Mouse (Mus musculus): ENCODE measurements around the gene Tmem247. TPM values are rescaled to one million over a fixed set of nuclear protein-coding genes. Genes with fewer than 3 reads are reported as not detected.

The Tmem247 gene
- not detected for total RNA-seq (2021)
- long read RNA-seq, experiment 1: 0 reads
- long read RNA-seq, experiment 2: 0 reads

DNA sequence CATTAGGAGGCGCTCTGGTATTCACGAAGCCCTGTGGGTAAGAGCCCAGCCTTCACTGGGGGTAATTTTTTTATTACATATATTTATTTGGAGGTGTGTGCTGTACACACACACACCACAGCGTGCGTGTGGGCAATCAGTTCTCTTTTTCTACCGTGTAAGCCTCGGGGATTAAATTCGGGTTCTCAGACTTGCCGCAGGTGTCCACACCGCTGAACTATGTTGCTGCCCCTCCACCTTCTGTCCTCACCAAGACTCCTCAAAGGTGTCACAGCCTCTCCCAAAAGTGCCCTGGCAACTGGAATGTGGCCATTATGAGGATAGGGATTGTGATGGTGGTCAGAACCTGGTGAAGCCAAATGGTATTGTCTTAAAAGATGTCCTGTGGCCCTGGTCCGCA lies at the start of gene Tmem247:
Gene Tmem247, plus strand, starts transcription at position 301 of the 400 bp plus-strand sequence.
- DNase-seq (ENCODE audit: low spot score in 2 of 2): no peak

DNA sequence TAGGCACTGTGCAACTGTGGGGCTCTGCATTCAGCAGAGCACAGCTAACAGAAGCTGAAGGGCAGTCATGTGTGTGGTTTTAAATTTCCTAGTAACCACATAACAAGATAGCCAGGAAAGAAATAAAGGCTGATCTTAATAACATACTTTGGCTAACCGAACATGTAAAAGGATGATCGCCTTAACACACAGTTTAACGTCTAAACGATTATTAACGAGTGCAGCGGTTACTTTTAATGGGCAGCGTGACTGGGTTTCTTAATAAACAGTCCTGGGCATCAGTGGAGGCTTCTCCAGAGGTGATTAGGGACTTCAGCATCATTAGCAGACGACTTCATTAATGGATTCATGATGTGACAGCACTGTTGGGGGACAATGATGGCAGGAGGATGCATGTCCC lies 46.6 kb upstream of the Tmem247 start:
- DNase-seq (ENCODE audit: low spot score in 2 of 2): no peak

DNA sequence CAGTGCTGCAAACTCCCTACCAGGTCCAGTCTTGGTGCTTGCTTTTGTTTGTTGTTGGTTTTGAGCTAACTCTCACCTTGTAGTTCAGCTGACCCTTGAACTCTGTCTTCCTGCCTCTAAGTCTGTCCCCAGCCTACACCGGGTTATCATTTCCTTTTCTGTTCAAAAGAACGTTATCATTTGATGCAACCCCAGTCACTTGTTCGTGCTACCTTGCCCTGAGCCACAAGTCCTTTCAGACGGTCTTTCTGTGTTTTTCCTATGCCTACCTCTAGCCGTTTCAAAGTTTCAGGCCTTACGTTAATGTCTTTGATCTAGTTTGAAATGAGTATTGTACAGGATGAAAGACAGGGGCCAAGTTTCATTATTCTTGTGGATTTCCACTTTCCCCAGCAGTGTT lies 44.5 kb upstream of the Tmem247 start:
- DNase-seq (ENCODE audit: low spot score in 2 of 2): no peak

DNA sequence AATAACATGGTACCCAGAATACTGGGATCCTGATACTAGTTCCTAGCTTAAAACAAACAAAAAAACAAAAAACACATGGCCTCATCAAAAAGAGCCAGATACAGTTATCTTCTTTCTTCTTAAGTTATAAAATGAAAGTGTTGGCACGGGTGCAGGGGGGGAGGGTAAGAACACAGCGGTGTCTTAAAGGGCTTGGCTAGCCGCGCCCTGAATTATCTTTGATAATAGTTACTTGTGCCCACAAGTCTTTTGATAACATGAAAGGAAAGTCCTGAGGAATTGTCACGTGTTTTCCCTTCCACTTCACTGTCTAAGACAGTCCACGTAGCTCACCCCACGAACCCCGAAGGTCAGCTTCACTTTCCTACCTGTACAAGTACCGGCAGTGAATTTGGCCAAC lies 40.2 kb upstream of the Tmem247 start:
- no peak for DNase-seq (ENCODE audit: low spot score in 2 of 2)

DNA sequence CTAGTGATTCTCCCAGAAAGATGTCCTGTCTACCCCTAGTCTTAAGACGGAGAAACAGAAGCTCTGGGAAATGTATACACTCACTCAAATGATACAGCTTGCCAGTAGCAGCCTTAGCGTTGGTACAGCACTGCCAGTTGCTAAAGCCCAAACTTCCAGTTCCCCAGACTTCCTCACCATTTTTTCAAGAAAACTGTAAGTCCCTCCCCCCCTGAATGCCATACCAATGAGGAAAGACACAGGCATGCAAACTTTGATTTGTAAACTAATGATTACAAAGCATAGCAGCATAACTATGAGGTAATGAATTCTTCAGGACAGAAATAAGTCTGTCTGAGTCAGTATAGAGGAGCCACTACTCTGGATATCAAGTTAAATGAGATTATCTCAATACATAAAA lies 39.4 kb upstream of the Tmem247 start:
- DNase-seq (ENCODE audit: low spot score in 2 of 2): no peak

DNA sequence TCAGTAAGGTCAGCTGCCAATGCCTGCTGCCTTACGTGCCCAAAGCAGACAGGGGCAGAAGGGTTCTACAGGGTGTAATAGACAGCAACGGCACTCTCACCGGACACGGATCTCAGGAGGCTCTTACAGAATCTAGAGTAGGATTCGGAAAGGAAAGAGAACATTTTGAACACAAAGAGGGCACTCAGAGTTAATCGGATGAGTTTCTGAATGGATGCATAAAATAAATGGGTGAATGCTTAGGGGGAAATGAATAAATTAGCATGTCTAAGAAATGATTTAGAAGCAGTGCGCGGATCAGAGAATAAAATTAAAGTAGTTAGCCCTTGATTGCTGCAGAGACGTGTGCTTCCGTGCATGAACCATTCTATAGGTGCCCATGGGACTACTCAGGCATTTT lies 37.1 kb upstream of the Tmem247 start:
- no peak for DNase-seq (ENCODE audit: low spot score in 2 of 2)

DNA sequence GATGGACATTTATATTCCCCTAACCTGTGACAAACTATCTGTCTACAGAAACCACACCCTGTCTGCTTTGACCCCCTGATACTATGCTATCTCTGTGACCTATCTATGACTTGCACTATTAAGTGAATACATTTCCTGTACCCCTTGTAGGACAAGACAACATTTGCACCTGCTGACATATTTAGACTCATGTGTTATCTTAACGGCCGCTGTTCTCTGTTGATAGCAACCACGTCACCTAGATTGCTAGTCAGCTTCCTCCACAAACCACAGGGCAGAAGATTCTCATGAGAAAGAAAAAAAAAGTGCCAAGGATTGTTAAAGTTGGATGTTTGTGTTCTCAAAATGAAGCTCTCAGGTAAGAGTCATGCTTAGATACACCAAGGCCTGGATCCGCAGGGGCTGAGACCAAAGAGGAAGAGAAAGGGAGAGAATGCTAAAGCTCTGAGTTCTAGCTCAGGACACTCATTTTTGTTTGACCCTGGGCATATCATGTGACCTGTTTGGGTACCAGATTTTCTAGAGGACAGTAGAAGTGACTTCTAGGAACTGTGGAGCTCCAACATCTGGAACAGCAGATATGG lies 36.6 kb upstream of the Tmem247 start:
- DNase-seq (ENCODE audit: low spot score in 2 of 2): no peak

DNA sequence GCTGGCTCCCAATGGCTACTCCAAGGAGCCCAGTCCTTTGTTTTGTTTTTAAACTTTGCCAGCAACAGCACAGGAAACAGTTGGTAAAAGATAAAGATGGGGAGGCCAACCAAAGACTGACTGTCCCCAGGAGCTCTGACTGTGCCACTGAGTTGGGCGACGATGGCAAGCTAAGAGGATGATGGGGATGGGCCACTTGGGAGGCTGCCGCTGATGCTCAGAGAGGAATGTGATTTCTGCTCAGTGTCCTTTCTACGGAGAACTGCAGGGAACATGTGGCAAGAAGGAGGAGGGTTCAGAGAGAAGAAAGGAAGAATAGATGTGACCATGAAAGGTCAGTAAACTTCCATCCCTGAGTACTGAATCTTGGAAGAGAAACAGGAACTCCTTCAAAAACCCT lies 22.0 kb upstream of the Tmem247 start:
- no peak for DNase-seq (ENCODE audit: low spot score in 2 of 2)

DNA sequence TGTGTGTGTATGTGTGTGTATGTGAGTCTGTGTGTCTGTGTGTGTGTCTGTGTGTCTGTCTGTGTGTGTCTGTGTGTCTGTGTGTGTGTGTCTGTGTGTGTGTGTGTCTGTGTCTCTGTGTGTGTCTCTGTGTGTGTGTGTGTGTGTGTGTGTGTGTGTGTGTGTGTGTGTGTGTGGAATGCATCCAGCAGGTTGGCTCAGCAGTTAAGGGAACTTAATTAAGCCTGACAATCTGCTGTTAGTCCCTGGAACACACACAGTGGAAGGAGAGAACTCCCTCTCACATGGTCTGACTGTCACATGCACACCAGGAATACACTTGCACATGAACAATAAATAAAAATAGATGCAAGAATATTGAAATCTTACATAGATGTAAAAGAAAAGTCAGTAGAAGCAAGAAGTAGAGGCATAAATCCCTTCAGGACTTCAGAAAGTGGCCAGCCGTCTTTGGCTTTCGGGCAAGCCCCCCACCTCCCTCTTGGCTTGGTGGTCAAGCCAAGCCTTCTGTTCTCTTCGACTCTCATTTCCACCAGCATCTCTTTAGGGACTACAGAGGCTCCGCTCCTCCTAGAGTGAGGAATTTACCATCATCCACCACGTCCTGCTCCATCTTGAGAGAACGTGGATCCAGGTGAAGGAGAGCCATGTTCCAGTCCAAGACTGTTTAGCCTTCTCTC lies 19.5 kb upstream of the Tmem247 start:
- no peak for DNase-seq (ENCODE audit: low spot score in 2 of 2)

DNA sequence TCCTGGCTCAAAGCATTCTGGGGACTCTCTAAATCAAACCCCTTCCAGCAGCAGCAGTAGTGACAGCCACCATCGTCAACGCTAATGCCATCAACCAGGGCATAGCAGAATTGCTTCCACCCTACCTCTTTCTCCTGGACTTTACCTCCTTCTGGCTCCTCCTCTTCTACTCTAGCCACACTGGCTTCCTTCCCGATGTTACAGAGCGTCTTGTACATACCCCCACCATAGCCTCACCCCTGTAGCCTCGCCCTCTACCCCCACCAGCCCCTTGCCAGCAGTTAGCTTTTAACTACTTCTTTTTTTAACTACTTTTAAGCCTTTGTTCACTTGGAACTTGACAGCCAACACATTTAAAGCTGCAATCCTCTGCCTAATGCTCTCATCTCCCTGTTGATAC lies 17.3 kb upstream of the Tmem247 start:
- no peak for DNase-seq (ENCODE audit: low spot score in 2 of 2)

DNA sequence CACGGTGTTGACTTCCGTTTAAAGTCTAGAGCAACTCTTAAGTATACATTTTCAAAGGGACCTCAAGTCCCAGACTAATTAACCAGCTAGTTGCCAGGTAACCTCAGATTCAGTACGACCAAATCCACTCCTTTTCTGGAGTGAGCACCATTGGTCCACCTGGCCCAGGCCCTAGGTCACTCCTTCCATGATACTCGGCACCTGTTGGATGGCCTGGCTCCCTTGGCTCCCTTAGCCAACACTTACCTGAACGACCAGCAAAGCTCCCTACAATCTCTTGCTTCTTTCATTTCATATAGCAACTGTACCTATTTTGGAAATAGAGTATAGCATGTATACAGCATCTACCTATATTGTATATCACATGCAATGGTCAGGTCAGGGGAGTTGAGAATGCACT lies 16.6 kb upstream of the Tmem247 start:
- DNase-seq (ENCODE audit: low spot score in 2 of 2): no peak

DNA sequence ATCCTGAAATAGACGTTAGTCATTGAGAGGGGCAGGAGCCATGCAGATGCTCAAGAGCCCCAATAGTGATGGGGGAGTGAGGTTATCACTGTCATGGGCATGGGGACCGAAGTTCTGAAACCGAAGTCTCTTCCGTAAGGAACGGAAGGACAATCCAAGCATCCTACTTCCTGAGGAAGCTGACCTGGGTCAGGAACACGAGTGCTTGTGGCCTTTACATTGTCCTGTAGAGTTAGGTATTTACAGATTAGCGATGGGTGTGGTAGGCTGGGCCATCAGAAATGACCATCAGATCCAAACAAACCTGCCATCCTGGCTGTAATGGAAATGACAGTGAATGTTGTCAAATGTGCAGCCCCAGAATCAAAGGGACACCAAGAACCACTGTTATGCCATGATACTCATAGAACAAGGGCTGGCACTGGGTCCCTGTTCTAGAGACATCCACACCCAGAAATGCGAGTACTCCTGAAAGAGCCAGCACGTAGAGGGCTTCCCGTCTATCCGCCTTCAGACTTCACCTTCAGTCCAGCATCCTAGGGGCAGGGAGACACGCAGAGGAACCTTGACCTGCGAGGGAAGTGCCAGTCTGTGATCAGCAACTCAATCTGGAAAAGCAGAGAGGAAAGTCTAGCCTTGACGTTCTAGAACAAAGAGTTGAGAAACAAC lies 14.6 kb upstream of the Tmem247 start:
- DNase-seq (ENCODE audit: low spot score in 2 of 2): no peak

DNA sequence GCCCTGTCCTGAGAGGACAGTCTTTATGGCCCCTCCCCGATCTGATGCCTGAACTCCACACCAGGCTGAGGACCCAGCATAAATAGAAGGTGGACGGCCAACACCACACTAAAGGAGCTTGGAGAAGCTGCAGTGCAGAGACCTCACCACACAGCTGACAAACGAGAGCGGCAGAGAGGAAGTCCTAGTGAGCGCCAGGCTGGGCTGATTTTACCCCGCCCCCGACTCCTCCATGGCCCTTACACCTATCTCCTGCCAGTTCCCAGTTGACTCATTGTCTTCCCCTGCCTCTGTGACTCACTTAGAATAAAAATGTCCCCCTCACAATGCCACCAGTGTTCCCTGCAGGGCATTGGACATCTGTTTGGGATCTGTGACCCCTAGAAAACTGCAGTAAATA lies 13.6 kb upstream of the Tmem247 start:
- no peak for DNase-seq (ENCODE audit: low spot score in 2 of 2)

DNA sequence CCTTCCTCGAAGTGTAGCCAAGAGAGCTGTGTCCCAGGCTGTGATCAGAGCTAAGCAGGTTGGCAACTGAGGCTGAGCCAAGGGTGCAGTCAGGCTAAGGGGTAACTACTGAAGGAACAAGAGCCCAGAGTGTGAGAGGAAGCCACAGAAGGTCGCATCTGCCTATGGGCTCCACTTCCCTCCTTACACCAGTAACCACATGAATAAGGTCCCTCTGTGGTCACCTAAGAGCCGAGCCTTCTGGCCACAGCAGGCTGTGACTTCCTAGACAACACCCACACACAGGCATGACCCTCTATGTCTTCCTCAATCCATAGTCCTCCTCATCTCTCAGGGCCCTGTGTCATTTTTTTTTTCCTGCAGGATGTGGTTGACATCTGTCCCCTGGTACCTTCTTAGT lies 12.9 kb upstream of the Tmem247 start:
- DNase-seq (ENCODE audit: low spot score in 2 of 2): no peak

DNA sequence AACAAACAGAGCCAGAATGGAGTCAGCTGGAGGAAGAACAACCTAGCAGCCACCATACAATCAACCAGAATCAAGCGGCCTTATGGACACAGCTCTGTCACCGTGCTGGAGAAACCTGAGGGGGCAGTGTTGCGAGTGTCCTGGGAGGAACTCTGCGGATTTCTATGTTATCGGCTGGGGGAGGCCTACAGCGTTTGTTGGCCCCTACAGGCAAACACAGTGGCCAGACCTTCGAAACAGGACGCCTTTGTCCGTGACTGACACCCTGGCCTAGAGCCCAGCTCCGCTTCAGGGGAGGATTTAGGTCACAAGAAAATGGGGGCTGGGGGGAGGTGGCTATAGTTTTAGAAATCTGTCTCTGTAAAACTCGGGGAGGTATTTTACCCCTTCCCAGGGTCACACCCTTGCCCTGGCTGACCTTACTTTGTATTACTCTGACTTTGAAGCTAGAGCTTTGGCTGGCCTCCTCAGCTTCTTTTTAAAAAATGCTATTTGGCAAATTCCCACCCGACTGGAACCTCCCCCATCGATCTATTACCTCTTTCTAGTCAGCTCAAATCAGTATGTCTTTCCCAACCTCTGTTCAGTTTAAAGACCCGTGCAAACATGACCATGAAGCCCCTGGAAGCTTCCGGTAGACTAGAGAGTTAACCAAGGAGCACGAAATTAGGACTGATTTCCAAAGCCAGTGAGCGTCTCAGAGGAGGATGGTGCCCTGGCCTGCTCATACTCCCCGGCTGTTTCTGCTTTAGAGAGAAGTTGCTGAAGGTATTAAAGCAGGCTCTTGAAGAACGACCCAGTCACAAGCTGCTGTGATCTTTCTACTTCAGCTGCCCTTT lies 11.6 kb upstream of the Tmem247 start:
- DNase-seq (ENCODE audit: low spot score in 2 of 2): no peak

DNA sequence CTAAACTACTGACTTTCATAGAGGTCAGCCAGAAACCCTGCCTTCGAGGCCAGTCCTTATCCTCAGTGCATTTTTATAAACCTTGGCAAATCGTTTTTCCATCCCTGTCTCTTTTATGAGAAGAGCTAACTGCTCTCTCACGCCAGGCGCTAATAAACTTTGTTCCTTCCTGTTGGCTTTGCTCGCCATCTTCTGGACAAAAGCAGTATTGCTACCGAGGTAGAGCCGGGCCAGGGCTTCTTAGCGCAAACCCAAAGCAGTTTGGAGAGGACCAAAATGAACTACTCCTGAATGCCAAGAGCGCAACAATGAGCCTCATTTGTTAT lies 11.0 kb upstream of the Tmem247 start:
- peak; percentile 37 to 63 for DNase-seq (ENCODE audit: low spot score in 2 of 2)

DNA sequence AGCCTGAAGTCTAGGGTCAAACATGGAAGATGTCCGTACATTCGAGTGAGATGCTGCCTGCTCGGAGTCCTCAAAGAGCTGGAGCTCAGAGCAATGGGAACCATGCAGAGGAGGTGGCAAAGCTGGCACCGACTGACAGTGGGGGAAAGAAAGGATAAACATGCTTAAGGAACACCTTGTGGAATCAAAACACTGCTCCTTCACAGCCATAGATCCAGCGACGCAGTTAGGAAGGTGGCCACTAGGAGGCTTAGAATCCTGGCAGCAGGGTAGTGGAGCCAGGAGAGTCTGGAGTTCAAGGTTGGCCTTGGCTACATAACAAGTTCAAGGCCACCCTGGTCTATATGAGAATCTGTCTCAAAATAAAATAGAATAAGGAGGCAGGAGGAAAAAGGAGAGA lies 10.5 kb upstream of the Tmem247 start:
- no peak for DNase-seq (ENCODE audit: low spot score in 2 of 2)

DNA sequence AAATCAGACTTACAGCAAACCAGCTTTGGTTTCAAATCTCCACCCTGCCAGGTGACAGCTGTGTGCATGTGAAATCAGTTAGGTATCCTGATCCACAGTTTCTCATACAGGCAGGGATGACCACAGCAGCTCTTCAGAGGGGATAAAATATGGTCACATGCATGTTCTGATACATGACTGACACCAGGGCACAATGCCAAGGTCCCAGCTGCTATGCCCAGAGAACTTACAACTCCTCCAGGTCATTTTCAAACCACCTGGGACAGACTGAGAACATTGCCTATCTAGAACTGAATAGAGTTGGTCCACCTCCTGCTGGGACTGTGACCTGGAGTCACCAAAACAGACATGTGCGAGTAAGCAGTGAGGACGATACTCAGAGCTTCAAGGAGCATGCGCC lies 10.1 kb upstream of the Tmem247 start:
- DNase-seq (ENCODE audit: low spot score in 2 of 2): no peak

DNA sequence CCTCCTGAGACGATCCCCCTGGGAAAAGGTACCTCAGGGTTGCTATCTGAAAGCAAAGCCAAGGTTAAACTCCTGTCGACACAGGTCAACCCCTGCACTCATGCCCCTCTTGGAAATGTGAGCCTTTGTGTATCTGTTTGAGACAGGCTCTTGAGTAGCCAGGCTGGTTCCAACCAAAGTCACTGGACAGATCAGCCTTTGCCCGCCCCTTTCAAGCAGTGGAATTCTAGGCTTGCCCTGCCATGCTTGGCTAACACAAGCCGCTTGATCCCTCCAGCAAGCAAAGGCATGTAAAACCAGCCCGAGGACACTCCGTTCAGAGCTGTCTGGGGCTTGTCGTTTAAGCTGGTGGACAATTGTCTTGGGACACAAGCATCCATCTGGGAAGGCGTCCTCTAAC lies 8.8 kb upstream of the Tmem247 start:
- DNase-seq (ENCODE audit: low spot score in 2 of 2): no peak

DNA sequence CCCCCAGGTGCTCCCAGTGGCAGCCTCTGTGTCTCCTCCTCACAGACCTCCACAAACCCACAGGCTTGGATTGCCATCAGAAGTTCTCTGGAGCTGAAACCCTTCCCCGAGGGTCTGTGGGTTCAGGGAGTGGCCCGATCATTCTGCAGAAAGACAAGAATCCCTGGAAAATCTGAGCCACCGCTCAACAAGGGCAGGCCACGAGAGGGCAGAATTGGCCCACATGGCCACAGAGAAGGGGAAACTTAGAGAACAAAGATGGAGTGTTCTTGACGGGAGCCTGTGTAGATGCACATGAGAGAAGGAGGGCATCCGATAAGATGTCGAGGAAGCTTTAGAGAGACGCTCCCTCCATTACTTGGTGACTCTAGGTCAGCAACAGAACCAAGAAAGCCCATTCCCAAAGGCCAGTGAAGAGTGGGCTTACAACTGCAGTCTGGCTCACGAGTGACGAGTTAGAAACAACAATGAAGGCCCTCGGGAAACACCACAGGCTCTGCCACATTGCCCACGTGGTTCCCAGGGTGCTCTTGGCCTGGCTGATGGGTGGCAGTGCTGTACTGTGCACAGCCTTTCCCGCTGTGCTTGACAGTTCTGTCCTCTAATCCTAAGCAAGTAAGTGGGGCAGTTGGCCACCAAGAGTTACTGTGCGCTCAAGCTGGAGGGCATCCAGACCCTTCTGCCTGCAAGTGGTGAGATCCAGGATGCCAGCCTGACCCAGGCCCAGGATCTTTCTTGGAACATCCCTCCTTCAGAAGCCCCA lies 7.2 kb upstream of the Tmem247 start:
- DNase-seq (ENCODE audit: low spot score in 2 of 2): no peak

DNA sequence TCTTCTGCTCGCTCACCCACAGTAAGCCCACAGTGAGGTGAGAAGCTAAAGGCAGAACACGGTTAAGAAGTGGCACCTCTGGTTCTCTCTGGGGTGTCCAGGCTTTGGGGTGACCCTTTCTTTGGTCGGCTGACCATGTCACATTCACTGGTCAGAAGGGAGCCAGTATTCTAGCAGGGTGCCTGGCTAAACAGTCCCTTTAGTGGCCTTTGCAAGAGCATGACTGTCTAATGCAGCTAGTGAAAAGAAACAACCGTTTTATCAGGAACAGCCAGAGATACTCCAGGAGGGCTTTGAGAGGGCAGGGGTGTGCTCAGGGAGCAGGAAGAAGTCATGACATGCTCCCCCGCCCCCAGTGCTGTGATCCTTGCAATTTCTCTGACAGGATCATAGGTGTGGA lies 5.9 kb upstream of the Tmem247 start:
- no peak for DNase-seq (ENCODE audit: low spot score in 2 of 2)

Measured in adrenal gland, postnatal 4 days (tissue).